Mouse (Mus musculus) forebrain, embryonic 16.5 days (tissue): ENCODE results near the gene Palb2. TPM values are rescaled to one million over a fixed set of nuclear protein-coding genes. Genes with fewer than 3 reads are reported as not detected.

Experiments
- ATAC-seq: fragments of 200-750 bp; cut with Nextera tagmentation; 2 replicates; pipeline ENCODE4 v1.8.0; 2017; ENCODE audit warnings: mild to moderate bottlenecking, moderate library complexity
- H3K27ac ChIP-seq: fragments of 300-500 bp; sonication (generic); 2 replicates; pipeline ENCODE4 v1.5.1; 2014; ENCODE audit warnings: low read length, control low read depth
- H3K27me3 ChIP-seq: fragments of 300-500 bp; sonication (generic); replicated peaks from 2 replicates; pipeline ENCODE4 v1.6.1; 2014; ENCODE audit warnings: low read length; ENCODE audit not compliant: control insufficient read depth, insufficient read depth
- H3K36me3 ChIP-seq: fragments of 300-500 bp; sonication (generic); 2 replicates; pipeline ENCODE4 v1.6.1; 2014; ENCODE audit not compliant: control insufficient read depth, insufficient read depth
- H3K4me1 ChIP-seq: fragments of 300-500 bp; sonication (generic); replicated peaks from 2 replicates; pipeline ENCODE4 v1.6.1; 2014; ENCODE audit warnings: low read length; ENCODE audit not compliant: control insufficient read depth, insufficient read depth
- H3K4me2 ChIP-seq: fragments of 300-500 bp; sonication (generic); 2 replicates; pipeline ENCODE4 v1.6.1; 2014; ENCODE audit warnings: mild to moderate bottlenecking, low read length, control low read depth
- H3K4me3 ChIP-seq: fragments of 300-500 bp; sonication (generic); replicated peaks from 2 replicates; pipeline ENCODE4 v1.5.1; 2014; ENCODE audit warnings: mild to moderate bottlenecking, low read length, control low read depth
- H3K9ac ChIP-seq: fragments of 300-500 bp; sonication (generic); replicated peaks from 2 replicates; pipeline ENCODE4 v1.6.1; 2014; ENCODE audit warnings: low read depth, low read length, control low read depth
- H3K9me3 ChIP-seq: fragments of 300-500 bp; sonication (generic); 2 replicates; pipeline ENCODE4 v1.6.1; 2016; ENCODE audit warnings: low read length; ENCODE audit not compliant: control insufficient read depth
- WGBS: fragments of 180-500 bp; shearing (Covaris S2); extraction: QIAGEN DNeasy Blood & Tissue Kit; methylation state at CpG from one replicate; pipeline ENCODE4 v1.1.7; 2014; 5-methylcytosine and 5-hydroxymethylcytosine counted together
- polyA plus RNA-seq: library from polyadenylated mRNA; unstranded; fragments of >200 nt; fragmentation: Nextera tagmentation; extraction: Ambion mirVana; gene quantifications from 2 replicates; pipeline ENCODE4 v1.2.1, GENCODE M21; 2015

Gene Palb2
- polyA plus RNA-seq, 1 experiment from 2014 or later, result 8.8 TPM

GRCm38 (mm10) chr7:122152473-122152872 is 19.7 kb upstream of the Palb2 start:
- no peaks in the 10 kb centered on the region for H3K4me1 ChIP-seq
- H3K27me3 ChIP-seq, result no peaks in the 10 kb centered on the region
- H3K9ac ChIP-seq, result no peak overlapping the region
- H3K4me2 ChIP-seq, result no peak overlapping the region
- WGBS, result 85% methylated on average over 4 of the region's 4 CpGs
- no peaks in the 10 kb centered on the region for H3K9me3 ChIP-seq
- H3K4me3 ChIP-seq, result no peak overlapping the region
- H3K27ac ChIP-seq, result no peak overlapping the region
- peaks cover 15% of the 10 kb centered on the region for H3K36me3 ChIP-seq
- ATAC-seq, result no peak

GRCm38 (mm10) chr7:122140991-122141390 is 8.2 kb upstream of the Palb2 start:
- H3K4me2 ChIP-seq, result no peak overlapping the region
- no peak overlapping the region for H3K27ac ChIP-seq
- no peaks in the 10 kb centered on the region for H3K9me3 ChIP-seq
- H3K4me3 ChIP-seq, result no peak overlapping the region
- H3K27me3 ChIP-seq, result no peaks in the 10 kb centered on the region
- H3K36me3 ChIP-seq, result peaks cover 45% of the 10 kb centered on the region
- no peaks in the 10 kb centered on the region for H3K4me1 ChIP-seq
- ATAC-seq, result no peak
- H3K9ac ChIP-seq, result no peak overlapping the region

- Histone ChIP-seq H3K4me2 (no peak overlapping the region), H3K27ac (no peak overlapping the region), H3K36me3 (peaks cover 35% of the 10 kb centered on the region), H3K9me3 (no peaks in the 10 kb centered on the region), H3K9ac (no peak overlapping the region), H3K27me3 (no peaks in the 10 kb centered on the region), H3K4me1 (peaks cover 7% of the 10 kb centered on the region), H3K4me3 (no peak overlapping the region)
- WGBS, result 97% methylated on average over 5 of the region's 5 CpGs
- ATAC-seq, result no peak
Measured at GRCm38 (mm10) chr7:122138190-122138589, 5.4 kb upstream of the Palb2 start.

GRCm38 (mm10) chr7:122137071-122137470 is 4.3 kb upstream of the Palb2 start:
- Histone ChIP-seq H3K27me3 (no peaks in the 10 kb centered on the region), H3K4me1 (peaks cover 7% of the 10 kb centered on the region), H3K4me2 (no peak overlapping the region), H3K36me3 (peaks cover 32% of the 10 kb centered on the region), H3K9me3 (no peaks in the 10 kb centered on the region), H3K9ac (no peak overlapping the region), H3K4me3 (no peak overlapping the region), H3K27ac (no peak overlapping the region)
- ATAC-seq, result no peak

- no peak overlapping the region for H3K27ac ChIP-seq
- 72% methylated on average over 10 of the region's 10 CpGs for WGBS
- H3K27me3 ChIP-seq, result no peaks in the 10 kb centered on the region
- H3K9ac ChIP-seq, result no peak overlapping the region
- peaks cover 7% of the 10 kb centered on the region for H3K4me1 ChIP-seq
- H3K4me2 ChIP-seq, result no peak overlapping the region
- H3K36me3 ChIP-seq, result peaks cover 29% of the 10 kb centered on the region
- H3K4me3 ChIP-seq, result no peak overlapping the region
- H3K9me3 ChIP-seq, result no peaks in the 10 kb centered on the region
- ATAC-seq, result no peak
Measured at GRCm38 (mm10) chr7:122135070-122135469, 2.3 kb upstream of the Palb2 start.

- WGBS, result 19% methylated on average over 8 of the region's 8 CpGs
- peak; percentile 52 for ATAC-seq
Measured at GRCm38 (mm10) chr7:122133338-122133625, 497 bp upstream of the Palb2 start.

GRCm38 (mm10) chr7:122131834-122132233 is 951 bp downstream of the Palb2 start:
- Histone ChIP-seq H3K27me3 (no peaks in the 10 kb centered on the region), H3K9me3 (no peaks in the 10 kb centered on the region), H3K4me1 (peaks cover 7% of the 10 kb centered on the region), H3K9ac (no peak overlapping the region), H3K27ac (no peak overlapping the region), H3K36me3 (peaks cover 9% of the 10 kb centered on the region; the same call in 1 of the 2 replicates), H3K4me2 (peak overlapping the region; percentile 78), H3K4me3 (peak overlapping the region; percentile 79)
- no peak for ATAC-seq

More at GRCm38 (mm10) chr7:122133338-122133625, 497 bp upstream of the Palb2 start:
- H3K4me2 ChIP-seq, result peak overlapping the region; percentile 67
- no peaks in the 10 kb centered on the region for H3K9me3 ChIP-seq
- peak overlapping the region; percentile 59 for H3K9ac ChIP-seq
- H3K4me1 ChIP-seq, result peaks cover 7% of the 10 kb centered on the region
- no peak overlapping the region for H3K27ac ChIP-seq
- H3K36me3 ChIP-seq, result peaks cover 14% of the 10 kb centered on the region; the same call in 1 of the 2 replicates
- H3K27me3 ChIP-seq, result no peaks in the 10 kb centered on the region
- peak overlapping the region; percentile 79 for H3K4me3 ChIP-seq

- Histone ChIP-seq H3K4me1 (no peaks in the 10 kb centered on the region), H3K27me3 (no peaks in the 10 kb centered on the region), H3K36me3 (peaks cover 2% of the 10 kb centered on the region; the same call in 1 of the 2 replicates), H3K27ac (no peak overlapping the region), H3K4me2 (no peak overlapping the region), H3K9me3 (no peaks in the 10 kb centered on the region), H3K9ac (no peak overlapping the region), H3K4me3 (no peak overlapping the region)
- no peak for ATAC-seq
- 95% methylated on average over 11 of the region's 11 CpGs for WGBS
Measured at GRCm38 (mm10) chr7:122126946-122127345, 5.8 kb downstream of the Palb2 start.

- WGBS, result 77% methylated on average over 8 of the region's 8 CpGs
- H3K36me3 ChIP-seq, result peaks cover 2% of the 10 kb centered on the region; the same call in 1 of the 2 replicates
- ATAC-seq, result no peak
- no peak overlapping the region for H3K27ac ChIP-seq
- no peaks in the 10 kb centered on the region for H3K27me3 ChIP-seq
- no peak overlapping the region for H3K4me3 ChIP-seq
- no peak overlapping the region for H3K9ac ChIP-seq
- no peaks in the 10 kb centered on the region for H3K4me1 ChIP-seq
- no peaks in the 10 kb centered on the region for H3K9me3 ChIP-seq
- no peak overlapping the region for H3K4me2 ChIP-seq
Measured at GRCm38 (mm10) chr7:122125636-122126035, 7.1 kb downstream of the Palb2 start.

- Histone ChIP-seq H3K27ac (no peak overlapping the region), H3K36me3 (peaks cover 5% of the 10 kb centered on the region; the same call in 1 of the 2 replicates), H3K27me3 (no peaks in the 10 kb centered on the region), H3K4me3 (no peak overlapping the region), H3K9me3 (no peaks in the 10 kb centered on the region), H3K4me2 (no peak overlapping the region), H3K4me1 (no peaks in the 10 kb centered on the region), H3K9ac (no peak overlapping the region)
- WGBS, result 89% methylated on average over 4 of the region's 4 CpGs
- no peak for ATAC-seq
Measured at GRCm38 (mm10) chr7:122123518-122123917, 9.3 kb downstream of the Palb2 start.
